Mouse (Mus musculus) adrenal gland, postnatal 25 days (tissue): ENCODE results near the gene Fkbp4. TPM values are rescaled to one million over a fixed set of nuclear protein-coding genes. Genes with fewer than 3 reads are reported as not detected.

Experiments used
- DNase-seq: peaks from one replicate; pipeline ENCODE4 v3.0.0; 2021; ENCODE audit warnings: mixed read lengths
- total RNA-seq: library from RNA; stranded (reverse); gene quantifications from 2 replicates; pipeline ENCODE4 v1.2.3, GENCODE M21; 2021

Gene Fkbp4
- total RNA-seq, 1 experiment from 2014 or later, result 205 TPM

DNA sequence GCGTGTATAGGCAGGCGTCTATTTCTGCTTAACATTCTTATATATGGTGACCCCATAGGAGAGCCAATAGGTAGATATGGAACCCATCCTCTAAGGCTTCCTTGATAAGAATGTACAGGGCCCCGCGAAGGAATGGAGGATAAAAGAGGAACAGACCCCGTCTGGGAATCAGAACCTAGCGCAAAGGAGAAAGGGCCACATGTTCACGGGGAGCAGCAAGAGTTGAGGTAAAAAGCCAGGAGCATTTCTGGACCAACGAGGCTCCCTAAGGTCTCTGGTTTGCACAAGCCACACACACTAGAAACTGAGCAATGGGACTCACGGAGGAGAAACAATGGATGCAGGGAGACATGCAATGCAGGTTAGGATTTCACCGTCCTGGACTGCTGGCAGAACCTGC lies 1.2 kb downstream of the Fkbp4 start:
- DNase-seq, result no peak

DNA sequence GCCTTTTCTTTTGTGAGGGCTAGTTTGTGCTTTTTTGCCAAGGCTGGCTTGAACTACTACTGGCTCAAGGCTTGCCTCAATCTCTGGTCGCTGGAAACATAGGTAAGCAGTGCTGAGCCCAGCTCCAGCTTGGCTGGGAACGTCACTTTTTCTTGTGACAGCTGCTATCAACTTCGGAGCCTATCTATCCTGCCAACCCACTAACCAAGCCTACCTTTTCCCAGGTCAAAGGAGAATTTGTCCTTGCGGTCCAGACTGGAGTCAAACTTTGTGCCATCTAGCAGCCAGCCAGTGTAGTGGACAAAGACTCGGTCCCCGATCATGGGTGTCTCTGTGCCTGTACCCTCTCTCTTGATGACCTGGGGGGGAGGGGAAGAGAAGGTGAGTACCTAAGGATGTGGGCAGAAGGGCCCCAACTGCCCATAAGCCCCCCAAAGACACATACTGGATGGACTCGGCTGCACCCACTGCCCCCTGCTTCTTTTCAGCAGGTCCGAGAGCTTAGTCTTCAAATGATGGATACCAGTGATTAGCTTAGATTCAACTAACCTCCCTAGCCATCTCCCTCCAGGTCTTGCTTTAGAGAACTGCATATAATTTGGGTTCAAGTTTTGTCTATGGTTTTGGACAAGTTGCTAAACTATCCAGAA lies 2.0 kb downstream of the Fkbp4 start:
- no peak for DNase-seq

DNA sequence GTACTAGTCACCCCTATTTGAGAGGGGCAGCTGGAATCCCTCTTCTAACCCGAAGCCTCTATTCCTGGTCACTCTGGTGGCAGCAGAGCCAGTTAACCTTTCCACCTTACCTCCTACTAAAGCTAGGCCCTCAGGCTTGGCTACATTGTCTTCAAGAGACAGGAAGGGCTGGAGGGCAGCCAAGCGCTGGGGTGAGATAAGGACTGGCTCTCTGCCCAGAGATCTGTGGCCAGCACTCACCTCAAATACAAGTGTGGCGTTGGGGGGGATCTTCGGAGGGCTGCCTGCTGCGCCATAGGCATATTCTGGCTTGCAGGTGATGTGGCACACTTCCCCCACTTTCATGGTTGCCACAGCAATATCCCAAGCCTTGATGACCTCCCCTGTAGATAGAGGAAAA lies 3.0 kb downstream of the Fkbp4 start:
- DNase-seq, result peak; percentile 89

DNA sequence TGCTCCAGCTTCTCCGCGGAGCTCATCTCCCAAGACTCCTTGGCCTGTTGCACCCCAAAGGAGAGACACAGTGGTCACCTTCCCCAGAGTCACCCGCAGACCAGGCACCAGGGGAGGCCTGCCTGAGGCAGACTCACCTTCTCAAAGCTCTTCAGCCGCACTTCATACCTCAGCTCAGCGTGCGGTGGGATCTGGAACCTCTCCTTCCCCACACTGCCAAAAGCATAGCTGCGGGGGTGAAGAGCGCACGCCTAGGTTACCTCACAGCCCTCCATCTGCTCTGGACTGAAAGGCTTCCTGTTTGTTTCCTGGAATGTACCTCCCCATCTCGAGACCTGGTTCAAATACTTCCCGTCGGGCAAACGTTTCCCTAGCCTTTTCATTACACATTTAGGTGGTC lies 4.9 kb downstream of the Fkbp4 start:
- DNase-seq, result no peak

DNA sequence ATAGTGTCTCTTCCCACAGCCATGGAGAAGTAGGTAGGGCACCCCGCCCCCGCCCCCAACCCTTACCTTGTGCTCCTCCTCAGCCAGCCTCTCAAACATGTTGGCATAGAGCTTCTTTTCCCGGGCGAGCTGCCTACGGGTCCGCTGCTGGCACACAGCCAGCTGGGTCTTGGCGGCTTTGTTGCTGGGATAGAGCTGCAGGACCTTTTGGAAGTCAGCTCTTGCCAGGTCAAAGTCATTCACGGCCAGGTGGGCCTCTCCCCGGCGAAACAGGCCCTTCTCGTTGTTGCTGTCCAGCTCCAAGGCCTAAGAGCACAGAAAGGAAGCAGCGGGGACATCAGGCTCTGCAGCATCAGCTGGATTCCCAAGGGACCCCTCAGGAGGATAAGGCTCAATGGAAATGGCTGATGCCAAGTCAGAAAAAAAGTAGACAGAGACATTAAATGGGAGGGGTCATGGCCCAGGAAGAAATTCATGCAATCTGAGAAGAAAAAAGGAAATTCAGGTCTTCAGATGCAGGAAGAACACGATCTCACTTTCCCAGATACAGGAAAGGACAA lies 6.0 kb downstream of the Fkbp4 start:
- DNase-seq, result no peak

DNA sequence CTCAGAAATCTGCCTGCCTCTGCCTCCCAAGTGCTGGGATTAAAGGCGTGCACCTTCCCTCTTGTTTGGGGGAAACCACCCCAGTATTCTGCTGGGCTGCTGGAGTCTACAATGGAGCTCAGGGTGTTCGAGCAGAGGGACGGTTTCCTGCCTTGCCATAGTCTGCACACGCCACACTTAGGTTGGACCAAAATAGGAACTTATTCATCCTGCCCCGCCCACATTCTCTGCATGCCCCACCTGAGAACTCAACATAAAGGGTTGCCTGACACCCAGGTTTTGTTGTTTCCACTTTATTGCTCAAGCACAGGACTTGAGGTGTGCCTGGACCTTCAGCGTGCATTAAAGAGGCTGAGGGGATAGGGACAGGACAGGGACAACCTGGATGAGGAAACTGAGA lies 8.7 kb downstream of the Fkbp4 start:
- DNase-seq, result no peak

DNA sequence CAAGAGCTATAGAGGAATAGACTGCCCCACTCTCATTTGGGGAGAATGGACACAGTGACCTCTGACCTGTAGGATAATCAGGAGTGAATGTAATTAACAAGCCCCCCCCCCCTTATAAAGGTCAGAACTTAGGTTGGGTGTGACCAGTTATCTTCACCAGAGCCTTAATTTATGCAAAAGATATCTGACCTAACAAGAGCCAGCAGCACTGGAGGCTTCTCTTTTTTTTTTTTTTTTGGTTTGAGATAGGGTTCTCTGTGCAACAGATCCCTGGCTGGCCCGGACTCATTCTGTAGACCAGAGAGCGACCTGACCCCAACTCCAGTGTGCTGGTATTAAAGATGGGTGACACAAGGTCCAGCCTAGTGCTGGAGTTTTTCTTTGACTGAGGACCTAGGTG lies 9.2 kb downstream of the Fkbp4 start:
- DNase-seq, result no peak

DNA sequence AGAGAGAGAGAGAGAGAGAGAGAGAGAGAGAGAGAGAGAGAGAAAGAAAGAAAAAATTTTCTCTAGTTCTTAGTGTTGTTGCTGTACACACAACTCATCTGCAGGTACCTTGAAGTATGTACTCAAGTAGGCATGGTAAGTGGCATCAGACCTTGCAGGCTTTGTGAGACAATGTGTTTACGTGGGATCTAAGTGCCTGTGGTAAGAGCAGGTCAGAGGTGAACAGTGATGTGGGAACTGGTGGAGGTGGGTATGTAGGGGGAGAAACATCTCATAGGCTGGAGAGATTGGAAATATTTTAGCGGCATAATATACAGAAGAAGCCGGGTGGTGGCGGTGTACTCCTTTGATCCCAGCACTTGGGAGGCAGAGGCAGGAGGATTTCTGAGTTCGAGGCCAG lies 10.9 kb downstream of the Fkbp4 start:
- no peak for DNase-seq

DNA sequence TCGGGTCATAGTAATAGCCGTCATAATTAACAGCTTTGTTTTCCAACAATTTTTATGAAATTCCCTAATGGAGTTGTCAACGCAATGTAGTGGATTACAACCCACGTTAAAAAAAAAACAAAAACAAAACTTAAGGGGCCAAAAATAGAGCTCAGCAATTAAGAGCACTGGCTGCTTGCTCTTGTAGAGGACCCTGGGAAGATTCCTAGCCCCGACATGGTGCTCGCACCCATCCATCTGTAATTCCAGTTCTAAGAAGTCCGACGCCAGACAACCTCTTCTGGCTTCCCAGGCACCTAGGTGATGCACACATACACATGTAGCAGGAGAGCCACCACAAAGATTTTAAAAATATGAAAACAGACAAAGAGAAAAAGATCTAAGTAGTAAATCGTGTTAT lies 13.4 kb downstream of the Fkbp4 start:
- DNase-seq, result no peak

DNA sequence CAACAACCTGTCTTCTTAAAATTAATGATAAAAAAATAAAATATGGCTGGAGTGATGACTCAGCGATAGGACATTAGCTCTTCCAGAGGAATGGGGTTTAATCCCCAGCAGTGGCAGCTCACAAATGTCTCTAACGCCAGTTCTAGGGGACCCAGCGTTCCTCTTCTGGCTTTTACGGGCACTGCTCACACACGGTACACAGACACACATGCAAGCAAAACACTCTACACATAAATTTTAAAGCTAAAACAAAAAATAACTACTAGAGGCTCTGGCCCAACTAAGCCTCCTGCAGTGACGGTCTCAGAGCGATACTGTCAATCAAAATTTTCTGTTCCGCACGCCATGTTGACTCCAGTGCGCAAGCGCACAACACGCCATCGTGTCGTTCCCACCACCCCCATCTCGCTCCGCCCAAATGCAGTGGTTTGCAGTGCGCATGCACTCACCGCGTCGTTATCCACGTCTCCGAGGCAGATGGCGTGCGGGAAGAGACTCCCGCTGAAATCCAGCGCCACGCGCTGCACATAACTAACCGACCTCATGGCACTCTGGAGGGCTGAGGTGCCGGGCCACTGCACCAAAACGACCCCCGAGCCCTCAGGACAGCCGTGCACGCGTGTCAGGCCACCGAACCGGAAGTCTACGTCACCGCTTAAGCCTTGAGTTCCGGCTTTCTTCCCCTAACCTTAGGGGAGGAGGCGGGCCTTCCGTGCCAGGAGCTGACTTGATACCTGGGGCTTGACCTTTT lies 14.0 kb downstream of the Fkbp4 start, which contains the start of gene Itfg2:
Gene Itfg2, minus strand, starts transcription at position 663 of the 751 bp plus-strand sequence.
- peak; percentile 94 for DNase-seq

DNA sequence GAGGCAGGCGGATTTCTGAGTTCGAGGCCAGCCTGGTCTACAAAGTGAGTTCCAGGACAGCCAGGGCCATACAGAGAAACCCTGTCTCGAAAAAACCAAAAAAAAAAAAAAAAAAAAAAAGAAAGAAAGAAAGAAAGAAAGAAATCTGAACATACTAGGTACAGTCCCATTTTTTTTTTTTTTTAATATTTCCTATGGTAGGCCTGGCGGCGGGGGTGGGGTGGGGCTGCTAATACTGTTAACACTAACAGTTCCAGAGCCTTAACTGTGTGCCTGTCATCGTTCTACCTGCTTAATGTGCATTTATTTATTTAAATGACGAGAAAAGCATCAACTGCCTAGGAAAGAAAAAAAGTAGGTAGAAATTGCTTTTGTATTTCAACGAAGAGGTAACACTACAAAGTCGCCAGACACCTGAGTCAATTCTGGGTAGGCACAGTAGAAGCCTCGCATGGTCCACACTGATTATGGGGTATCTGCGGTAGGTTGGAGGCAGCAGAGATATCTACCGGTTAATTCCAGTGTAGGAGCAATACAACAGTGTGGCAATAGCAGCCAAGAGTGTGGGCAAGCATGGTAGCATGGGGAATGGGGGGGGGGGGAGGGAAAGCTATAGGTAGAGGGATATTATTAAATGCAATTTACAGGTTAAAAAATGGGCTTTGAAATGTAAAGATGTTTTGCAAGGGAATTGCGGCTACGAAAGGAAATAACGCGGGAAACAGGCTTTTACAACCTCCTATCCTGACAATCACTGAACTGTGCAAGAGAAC lies 14.8 kb downstream of the Fkbp4 start:
- DNase-seq, result no peak

DNA sequence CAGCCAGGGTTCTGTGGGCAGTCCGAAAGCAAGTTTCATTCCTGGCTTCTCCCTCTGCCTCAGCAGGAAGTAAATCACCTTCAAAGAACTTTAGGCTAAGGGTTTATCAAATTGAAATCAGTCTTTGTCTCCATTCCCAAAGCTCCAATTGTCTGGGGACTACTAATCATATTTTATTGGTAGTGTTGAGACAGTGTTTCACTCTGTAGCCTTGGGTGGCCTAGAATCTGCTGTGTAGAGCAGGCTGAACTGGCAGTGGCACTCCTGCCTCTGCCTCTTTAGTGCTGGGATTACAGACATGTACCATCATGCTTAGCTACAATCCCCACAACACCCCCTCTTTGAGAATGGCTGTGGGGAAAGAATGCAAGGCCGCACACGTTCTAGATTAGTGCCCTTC lies 17.0 kb downstream of the Fkbp4 start:
- no peak for DNase-seq

DNA sequence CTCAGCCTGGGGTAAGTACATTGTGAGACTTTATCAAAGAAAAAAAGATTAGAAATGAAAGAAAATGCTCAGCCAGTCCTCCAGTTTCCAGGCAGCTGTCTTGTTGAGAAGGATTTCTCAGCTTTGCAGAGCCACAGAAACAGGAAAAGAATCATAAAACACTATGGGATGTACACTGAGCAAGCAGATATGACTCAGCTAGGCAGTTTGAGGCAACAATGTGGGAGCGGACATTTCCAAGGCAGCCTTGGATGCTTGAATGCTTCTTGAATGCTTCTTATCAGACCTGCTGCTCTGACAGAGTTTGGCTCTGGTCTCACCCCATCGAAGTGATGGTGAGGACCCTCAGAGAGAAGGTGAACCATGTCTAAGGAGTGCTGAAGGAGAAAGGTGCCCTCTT lies 17.4 kb downstream of the Fkbp4 start:
- DNase-seq, result no peak

DNA sequence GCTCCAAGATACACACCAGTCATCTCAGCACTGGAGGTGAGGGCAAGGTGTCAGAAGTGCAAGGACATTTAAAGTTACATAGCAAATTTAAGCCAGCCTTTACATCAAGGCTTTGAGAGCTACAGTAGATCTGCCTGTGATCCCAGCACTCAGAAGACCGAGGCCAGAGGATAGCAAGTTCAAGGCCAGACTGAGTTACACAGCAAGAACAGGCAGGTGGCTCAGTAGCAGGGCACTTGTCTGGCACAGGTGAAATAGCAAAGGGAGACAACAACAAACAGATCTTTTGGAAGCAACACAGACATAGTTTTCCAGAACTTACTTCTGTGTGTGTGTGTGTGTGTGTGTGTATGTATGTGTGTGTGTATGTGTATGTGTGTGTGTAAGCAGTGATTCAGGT lies 20.4 kb downstream of the Fkbp4 start:
- DNase-seq, result no peak

DNA sequence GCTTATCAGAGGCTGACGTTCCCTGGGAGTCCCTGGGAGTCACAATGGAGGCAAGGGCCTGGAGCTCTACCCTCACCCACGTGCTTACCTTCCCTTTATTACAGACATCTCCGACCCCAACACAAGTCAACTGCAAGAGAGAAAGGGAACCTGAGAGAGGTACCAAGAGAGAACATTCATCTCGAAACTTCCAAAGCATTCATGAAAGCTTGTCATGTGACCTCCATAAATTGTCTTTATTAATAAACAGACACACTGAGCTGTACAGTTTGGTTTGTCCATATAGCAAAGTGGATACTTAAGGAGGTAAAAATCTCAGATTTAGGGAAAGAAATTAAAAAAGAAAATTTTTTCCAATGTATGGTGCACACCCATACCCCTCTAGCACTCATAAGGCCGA lies 22.3 kb downstream of the Fkbp4 start:
- no peak for DNase-seq

DNA sequence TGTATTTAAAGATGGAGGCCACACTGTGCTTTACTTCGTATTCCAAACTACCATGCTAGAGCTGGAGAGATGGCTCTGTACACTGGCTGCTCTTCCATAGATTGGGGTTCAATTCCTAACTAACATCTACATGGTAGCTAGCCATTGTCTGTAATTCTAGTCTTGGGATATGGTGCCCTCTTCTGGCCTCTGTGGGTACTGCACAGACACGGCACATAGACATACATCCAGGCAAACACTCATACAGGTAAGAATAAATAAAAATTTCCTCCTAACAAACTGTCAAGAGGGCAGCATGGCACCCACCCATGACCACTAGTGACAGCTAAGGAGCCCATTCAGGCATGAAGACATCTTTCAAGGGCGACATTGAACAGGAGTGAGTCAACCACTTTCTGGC lies 27.4 kb downstream of the Fkbp4 start:
- peak; percentile 72 for DNase-seq

DNA sequence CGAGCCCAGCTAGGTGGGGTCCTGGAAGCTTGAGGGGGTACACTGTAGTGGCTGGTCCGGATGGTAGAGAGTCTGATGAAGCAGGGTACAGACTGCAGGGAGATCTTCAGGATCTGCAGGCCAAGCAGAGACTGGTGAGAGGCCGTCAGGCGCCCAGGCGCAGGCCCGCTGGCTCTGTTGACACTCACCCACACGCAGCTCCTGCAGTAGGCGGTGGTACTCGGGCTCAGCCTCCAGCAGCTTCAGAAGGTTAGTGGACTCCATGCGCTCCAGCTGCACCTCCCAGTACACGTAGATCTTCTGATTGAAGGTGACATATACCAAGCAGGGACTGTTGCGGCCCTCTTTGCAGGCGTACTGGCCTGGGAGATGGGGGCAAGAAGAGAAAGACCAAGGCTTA lies 28.2 kb downstream of the Fkbp4 start:
- no peak for DNase-seq

DNA sequence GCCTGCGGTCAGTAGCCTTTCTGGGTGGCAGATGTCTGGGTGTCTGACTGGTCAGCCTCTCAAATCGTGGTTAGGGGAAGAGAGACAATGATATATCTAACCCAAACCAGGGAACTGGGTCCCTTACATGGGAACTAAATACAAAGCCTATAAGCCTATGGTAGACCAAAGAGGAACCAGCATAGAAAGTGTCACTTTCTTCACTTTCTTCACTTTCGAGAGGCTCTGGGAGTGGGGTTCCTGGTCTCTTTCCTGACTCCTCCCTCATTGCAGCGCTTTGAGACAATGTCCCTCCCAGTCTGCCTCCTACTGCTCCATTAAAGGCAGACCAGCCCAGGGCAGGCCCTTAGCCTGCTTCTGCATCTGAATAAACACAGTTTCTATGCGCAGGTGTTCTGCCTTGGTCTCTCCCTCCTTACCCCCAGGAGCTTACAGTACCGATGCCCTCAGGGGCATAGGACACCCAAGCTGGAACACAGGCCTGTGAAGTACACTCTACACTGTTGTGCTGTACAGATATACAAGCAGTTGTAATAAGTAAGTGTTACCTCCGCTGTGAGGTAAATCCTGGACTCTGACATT lies 29.8 kb downstream of the Fkbp4 start:
- no peak for DNase-seq

DNA sequence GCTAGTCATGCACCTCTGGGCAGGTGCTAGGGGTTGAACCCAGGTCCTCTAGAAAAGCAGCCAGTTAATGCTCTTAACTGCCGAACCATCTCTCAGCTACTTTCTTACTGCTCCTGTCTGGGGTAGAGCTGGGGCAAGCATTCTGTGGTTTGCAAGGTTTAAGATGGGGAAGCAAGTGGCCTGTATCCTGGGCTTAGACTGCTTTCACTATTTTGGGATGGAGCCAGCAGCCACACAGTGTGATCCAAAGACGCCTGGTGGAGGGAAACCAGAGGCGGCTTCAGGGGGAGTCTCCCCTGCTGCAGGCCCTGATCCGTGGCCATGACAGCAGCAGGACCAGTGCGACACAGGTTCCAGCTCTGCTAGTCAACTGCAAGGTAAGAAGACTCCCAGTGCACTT lies 33.8 kb downstream of the Fkbp4 start:
- no peak for DNase-seq

DNA sequence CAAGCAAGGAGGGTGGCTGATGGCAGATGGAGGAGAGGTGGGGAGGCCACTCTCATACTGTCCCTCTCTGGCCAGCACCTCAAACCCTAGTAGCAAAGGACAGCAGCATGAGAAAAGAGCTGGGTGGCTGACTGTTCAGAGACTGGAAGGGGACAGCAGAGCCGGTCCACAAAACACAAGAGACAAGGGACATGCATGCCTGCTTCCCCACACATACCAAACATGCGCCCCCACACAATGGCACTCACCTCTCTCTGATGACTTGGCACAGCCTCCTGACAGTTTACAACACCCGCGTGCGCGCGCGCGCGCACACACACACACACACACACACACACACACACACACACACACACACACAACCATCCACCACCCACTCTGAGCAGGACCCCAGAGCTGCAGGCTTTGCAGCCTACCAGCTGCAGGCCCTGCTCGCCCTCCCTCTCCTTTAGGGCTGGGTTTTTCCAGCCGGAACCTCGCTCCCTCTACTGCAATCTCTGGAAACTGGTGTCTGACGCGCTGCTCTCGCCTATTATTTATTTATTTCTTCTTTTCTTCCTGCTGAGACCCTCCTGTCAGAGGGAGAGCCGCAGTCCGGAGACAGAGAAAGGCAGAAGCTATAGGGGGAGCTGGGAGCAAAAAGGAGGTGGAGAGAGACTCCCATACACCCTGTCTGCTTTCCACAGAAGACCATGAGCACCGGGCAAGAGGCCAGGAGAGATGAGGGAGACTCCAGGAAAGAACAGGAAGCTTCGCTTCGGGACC lies 38.9 kb downstream of the Fkbp4 start:
- DNase-seq, result peak; percentile 58

DNA sequence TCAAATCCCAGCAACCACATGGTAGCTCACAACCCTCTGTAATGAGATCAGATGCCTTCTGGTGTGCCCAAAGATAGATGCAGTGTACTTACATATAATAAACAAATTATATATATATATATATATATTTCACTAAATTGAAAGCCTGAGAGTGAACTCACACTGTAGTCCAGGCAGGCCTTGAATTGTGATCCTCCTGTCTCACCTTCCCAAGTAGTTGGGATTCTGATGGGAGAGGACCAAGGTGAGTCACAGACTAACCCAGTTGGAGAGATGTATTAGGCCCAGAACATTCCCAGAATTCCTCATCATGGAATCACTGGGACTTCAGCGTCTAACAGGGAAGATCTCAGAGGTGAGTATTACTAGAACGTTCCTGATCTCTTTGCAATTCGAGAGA lies 39.5 kb downstream of the Fkbp4 start, which contains the start of gene Nrip2:
Gene Nrip2, plus strand, starts transcription at position 301 of the 400 bp plus-strand sequence.
- DNase-seq, result no peak
